Mouse (Mus musculus): ENCODE results near the gene Ttll8.
A peak's percentile ranks its signal among the peaks of the same experiment; 100 is the strongest.

Gene Ttll8

DNA sequence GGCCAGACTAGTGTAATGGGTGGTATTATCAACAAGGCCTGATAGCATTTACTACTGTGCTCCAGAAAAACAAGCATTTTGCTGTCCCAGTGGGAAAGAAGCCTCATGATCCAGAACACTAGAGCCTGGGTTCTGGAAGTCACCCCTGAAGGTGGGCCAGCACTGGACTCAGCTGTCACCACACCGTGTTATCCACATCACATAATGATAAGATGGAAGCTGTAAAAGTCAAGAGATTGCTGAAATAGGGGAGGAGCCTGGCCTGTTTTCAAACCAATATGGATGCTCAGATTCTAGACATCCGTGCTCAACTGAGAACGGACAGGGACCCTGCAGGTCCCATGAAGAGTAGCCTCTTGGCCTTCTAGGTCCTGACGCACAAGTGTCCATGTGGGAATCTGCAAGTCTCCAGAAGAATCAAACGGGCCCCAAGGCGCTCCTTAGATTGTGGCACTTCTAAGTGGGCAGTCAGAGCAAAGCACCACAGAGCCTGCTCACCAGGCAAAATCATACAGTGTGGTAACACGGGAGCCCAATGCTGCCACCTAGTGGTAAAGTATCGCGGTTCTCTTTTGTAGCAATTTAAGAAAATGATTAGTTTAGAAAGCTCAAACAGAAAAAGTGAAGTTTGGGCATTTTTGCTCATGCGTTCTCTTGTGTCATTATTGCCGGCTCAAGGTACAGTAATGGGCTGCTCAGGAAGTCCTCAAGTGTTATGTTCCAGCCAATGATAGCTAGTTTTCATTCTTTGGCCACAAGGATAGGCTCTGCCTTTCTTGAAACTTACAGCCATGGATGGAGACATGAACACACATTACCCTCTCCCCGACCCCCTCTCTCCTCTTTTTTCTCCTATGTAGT lies 32.9 kb downstream of the Ttll8 start:
- DNase-seq (ENCODE audit: low spot score): peak; percentile 86

DNA sequence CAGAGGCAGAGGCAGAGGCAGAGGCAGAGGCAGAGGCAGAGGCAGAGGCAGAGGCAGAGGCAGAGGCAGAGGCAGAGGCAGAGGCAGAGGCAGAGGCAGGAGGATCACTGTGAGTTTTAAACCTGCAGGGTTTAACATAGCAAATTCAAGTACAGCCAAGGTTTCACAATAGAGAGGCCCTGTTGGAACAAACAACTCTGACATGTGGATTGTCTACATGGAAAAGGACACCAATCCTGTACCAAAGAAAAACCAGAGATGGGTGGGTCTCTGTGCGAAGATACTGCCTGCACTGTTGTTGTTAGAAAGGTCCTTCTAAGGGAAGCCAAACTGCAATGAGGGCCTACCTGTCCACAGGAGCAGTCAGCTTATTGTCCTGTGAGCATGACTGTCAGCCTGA lies 34.2 kb downstream of the Ttll8 start:
- DNase-seq (ENCODE audit: low spot score): no peak

DNA sequence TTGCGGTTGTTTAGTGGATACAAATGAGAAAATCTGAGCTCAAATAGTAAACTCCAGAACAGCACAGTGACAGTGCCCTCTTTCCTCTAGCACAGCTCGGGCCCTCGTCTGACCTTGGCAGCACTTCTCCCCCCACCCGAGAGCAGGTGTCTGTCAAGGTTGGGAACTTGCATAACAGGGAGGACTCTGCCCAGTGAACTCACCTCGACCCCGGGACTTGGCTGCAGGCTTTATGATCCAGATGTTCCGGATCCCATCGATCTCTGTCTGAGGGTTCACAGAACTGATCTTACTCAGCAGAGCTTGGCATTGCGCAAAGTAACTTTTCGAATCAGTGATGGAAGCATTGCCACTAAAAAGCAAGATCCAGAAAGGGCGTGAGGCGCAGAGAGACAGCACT lies 34.9 kb downstream of the Ttll8 start:
- DNase-seq (ENCODE audit: low spot score): no peak

DNA sequence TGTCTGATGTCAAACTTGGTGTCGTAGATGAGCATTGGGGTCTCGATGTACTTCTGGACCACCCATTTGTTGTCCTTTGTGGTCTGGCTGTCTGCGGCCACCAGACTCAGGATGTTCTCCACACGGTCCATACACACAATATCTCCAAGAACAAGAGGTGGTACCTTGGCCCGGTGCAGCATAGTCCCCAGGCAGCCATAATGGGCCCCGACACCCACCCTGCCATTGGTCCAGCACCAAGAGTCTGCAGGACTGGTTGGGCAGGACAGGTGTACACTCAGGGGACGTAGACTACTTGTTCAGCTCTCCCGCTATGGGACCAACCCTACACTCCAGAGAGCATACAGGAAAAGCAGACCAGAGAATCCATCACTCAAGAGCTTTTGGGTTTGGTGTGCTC lies 37.1 kb downstream of the Ttll8 start:
- DNase-seq (ENCODE audit: low spot score): no peak

DNA sequence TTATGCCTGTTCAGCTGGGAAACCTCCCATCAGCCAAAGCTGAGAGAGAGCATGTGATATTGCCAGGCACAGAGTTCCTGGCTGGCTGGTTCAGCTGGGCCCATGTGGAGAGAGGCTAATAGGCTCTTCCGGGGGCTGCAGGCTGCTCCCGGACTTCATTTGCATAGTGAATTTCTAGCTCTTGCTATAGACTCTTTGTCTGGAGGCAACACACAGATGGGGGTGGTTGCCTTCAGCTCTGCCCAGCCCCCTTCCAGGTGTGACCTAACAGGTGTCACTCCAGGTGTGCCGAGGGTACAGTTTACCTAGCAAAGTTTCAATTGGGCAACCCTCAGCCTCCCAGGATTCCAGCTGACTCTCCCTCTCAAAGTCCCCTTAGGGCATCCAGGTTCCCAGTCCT lies 37.9 kb downstream of the Ttll8 start:
- DNase-seq (ENCODE audit: low spot score): no peak

DNA sequence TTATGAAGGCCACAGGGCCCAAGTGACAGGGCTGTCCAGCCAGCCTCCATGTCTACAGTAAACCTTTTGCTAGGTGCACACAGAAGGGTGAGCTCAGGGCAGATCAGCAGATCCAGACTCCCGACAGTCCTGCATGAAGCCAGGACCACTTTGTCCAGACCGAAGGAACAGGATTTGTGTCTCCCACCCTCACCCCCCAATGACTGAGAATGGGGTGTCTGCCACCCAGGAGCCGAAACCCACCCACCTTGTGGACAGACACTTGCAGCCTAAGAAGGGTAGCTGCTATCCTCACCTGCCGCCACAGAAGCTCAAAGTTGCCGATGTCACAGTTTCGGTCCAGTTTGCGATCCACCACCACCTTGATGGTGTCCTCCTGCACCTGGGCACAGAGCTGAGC lies 39.2 kb downstream of the Ttll8 start:
- no peak for DNase-seq (ENCODE audit: low spot score)

DNA sequence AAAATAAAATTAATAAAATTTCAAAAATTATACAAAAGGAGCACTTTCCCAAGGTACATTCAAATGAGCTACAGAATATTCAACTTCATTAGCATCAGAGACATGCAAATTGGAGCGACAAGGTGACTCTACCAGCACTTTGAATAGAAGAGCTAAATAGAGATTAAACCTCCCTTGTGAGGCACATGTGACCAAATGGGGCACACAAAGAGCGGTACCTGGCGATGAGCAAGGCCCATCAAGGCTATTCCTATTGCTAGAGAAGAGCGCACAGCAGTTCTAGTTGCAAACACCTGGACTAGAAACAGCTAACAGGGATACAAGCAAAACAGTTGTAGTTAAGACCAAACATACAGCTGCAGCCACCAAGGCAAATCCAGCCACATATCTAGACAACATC lies 47.9 kb downstream of the Ttll8 start:
- no peak for DNase-seq (ENCODE audit: low spot score)

DNA sequence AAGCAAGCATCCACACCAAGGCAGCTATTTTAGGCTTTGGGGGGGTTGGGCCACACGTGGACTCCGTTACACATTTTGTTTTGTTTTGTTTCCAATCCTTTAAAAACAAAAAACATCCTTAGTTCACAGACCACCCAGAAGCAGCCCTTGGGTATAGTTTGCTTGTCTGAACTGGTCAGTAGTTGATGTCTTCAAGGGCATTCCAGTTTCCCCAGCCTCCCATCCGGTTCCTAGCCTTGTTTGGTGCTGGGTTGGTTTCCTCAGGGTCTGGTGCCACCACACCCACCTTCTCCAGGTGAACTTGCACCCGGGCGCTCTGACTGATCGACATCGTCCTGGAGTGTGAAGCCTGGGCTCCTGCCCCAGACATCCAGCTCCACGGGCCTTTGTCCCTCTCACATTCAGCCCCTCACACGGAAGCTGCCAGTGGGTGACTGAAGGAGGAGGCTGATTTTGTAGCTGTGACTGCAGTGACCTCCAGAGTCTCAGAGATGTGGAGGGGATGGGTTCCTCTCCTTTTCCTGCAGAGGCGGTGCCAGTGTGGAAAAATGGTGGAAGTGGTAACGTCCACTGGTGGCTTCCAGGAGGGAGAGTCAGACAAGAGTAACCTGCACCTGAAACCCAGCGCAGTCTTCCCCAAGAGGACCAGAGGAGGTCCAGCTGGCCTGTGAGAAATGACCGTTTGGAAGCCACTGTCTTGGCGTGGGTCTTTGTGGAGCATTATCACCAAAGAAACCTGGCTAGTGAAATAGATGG lies 50.0 kb downstream of the Ttll8 start:
- DNase-seq (ENCODE audit: low spot score): no peak

DNA sequence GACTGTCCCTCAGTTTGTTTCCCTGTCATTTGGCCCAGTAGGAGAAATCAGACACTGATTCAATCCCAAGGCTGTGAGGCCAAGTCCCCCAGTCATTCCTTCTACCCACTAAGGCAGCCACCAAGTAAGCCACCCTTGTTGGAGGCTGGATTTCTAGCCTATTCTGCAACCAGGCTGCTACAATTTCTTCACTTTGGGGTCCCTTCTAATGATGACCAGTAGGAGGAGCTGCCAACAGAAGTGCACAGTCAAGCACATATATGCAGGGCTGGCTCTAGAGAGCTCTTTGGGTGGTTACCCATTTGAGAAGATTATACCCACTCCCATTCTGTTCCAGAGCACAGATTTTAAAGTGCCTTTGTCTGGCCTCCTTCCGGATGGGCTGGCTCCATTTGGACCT lies 51.1 kb downstream of the Ttll8 start:
- DNase-seq (ENCODE audit: low spot score): no peak

DNA sequence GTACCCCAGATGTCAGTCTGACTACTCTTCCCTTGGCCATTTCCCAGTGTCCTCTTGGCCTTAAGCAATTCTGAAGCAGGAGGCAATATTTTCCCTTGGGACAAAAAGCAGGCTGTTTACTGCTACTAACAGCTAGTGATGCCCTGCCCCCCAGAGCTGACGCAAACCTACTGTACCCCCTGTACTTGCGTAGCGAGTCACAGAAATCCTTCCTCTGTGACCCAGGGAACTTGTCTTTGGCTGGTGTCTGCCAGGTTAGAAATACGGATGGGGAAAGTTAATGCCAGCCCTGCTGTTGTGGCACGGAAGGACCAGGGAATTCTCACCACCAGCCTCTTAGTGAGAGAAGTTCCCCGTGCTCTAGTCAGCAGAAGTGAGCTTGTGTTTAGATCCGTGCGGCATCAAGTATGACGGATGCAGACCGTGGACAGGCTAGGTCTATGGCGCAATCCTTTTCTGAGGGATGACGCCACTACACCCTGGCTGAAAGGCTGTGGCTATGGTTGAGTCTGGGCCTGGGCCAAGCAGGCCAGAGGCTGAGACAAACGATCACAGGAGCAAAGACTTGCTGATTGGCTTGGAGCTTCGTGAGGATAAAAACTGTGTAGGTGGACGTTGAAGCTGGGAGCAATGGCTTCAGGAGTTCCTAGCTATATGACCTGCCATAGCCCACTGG lies 51.9 kb downstream of the Ttll8 start:
- no peak for DNase-seq (ENCODE audit: low spot score)

DNA sequence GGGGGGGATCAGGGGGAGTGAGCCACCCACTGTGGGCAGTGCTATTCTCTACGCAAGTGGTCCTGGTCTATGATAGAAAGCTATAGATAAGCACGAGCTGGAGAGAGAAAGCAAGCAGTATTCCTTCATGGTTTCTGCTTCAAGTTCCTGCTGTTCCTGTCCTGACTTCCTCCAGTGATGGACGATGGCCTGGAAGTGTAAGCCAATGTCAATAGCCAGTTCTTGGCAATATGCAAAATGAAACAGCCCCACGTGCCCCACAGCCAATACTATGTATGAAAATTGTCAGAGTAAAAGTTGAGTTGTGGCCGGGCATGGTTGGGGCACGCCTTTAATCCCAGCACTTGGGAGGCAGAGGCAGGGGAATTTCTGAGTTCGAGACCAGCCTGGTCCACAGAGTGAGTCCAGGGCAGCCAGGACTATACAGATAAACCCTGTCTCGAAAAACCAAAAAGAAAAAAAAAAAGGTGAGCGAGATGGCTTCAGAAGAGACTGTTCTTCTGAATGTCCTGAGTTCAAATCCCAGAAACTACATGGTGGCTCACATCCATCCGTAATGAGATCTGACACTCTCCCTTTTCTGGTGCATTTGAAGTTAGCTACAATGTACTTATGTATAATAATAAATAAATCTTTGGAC lies 57.8 kb downstream of the Ttll8 start:
- DNase-seq (ENCODE audit: low spot score): no peak

DNA sequence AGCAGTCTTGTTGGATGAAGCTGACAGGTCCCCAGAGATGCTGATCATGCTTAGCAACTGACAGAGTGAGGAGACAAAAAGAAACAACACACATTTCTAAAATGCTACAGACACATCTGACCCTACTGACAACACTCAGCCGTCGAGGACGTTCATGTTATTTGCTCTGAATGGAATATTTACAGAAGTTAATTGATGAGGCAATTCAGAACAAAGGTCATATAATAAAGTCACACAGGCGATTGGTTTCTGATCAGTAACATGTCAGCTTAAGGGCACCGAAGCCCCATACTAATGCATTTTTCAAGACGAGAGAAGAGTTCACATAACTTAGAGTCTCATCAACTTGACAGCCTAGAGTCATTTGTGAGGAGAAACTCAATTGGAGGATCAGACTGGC lies 58.3 kb downstream of the Ttll8 start:
- no peak for DNase-seq (ENCODE audit: low spot score)

DNA sequence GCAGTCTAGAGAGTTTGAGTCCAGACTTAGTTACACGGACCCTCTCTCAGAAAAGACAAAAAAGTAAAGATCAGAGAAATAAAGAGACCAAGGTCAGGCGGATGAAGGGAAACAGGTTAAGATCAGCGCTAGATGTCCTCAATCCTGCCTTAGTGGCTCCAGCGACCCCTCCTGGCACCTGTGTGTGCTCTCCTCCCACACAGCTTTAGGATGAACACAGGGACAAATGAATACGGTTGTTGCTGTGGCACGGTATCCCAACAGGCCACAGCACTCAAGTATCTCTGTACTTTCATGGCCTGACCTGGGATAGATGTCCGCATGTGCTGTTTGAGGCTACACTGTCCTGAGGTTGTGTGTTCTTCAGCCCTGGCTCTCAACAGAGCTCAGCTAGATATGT lies 59.1 kb downstream of the Ttll8 start:
- DNase-seq (ENCODE audit: low spot score): no peak

DNA sequence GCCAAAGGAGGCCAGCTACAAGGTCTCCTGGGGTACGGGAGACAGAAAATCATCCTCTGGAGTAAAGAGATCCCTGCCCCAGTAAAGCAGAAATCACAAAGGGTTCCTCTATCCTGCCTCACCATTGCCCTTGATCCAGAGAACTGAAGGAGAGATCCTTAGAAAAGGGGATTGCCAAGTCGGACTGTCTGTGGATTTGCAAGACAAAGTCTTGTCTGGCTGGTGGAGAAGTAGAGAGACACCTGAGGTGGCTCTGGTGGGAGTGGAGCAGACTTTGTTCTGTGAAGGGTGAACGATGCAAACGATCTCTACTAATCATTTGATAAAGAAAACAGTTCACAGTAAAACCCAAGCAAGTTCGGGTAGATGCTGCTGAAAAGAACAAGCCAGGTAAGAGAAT lies 61.3 kb downstream of the Ttll8 start:
- no peak for DNase-seq (ENCODE audit: low spot score)

DNA sequence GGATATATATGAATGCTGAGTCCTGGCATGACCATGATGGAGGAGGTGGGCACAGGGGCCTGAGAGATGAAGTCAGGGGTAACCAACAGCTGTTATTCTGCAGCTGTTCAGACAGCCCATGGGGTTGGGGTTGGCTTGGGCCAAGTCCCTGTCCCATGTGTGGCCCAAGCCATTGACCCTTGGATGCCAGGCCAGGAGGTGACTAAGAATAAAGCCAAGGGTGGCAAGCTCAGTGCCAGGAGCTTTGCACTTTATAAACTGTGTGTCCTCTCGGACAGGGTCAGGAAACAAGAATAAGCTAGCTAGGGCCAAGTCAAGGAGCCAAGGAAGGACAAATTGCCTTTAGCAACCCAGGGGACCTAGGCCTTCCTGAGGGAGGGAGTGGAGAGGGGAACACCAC lies 62.0 kb downstream of the Ttll8 start:
- no peak for DNase-seq (ENCODE audit: low spot score)

DNA sequence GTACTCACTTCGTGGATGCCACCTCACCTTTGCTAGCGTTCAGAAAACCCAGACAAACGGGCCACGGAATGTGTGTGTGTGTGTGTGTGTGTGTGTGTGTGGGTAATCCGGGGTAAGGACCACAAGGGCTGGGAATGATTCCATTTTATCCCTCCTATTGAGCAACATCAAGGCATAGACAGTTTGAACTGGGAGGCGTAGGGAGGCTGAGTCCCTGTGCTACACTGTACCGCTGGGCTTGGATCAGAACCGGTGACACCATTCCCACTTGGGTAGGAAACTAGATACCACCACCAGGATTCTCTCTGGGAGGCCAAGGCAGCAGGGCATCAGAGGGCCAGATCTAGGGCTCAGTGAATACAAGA lies 62.6 kb downstream of the Ttll8 start:
- DNase-seq (ENCODE audit: low spot score): no peak

DNA sequence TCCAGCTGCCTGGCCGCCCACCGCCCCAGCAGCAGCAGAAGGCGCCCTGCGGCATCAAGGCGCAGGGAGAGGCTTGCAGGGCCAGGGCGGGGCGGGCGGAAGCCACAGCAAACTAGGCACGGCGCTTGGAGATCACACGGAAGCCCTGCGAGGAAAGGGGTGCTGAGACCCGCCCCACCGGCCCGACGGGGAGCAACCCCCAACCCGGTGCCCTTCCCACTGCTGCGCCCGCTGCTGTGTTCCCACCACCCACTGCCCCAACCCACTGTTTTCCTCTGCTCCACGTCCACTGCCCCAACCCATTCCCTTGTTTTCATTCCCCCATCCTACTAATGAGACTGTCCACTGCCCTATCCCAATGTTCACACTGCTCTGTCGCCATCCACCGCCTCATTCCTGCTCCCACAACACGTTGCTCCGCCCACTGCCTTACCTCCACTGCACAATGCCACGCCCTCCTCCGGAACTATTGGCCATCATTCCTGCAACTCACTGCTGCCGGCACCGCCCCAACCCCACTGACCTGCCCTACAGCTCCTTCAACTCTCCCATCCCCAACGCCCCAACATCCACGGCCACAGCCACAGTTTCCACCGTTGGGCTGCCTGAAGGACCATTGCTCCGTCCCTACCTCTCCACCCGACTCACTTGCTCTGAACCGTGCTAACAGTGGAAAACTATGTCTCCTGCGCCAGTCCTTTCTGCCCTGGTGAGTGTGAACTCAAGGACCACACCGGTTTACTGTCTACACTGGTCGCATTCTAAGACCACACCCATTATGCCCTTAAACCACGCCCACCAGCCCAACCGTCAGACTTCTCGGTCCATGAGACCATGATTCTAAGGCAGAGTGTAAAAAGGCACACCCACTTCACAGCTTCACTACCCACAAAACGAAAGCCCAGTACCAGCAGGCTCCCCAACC lies 63.2 kb downstream of the Ttll8 start:
- peak; percentile 78 for DNase-seq (ENCODE audit: low spot score)

DNA sequence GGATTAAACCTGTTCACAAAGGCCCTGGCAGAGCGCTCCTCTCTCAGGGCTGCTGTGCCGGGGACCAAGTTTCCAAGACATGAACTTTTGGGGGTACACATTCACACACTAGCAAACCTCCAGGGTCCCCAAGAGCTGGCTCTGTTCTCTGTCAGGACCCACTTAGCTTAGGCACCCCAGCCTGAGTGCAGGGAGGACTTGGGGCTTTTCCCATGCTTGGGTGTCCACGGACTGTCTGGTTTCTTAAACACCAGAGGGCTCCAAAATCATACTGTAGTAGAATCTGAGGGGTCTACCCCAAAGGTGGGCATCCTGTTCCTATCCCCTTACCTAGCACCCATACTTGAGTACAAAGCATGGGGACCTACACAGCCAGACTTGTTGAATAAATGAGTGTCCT lies 64.2 kb downstream of the Ttll8 start:
- DNase-seq (ENCODE audit: low spot score): no peak

DNA sequence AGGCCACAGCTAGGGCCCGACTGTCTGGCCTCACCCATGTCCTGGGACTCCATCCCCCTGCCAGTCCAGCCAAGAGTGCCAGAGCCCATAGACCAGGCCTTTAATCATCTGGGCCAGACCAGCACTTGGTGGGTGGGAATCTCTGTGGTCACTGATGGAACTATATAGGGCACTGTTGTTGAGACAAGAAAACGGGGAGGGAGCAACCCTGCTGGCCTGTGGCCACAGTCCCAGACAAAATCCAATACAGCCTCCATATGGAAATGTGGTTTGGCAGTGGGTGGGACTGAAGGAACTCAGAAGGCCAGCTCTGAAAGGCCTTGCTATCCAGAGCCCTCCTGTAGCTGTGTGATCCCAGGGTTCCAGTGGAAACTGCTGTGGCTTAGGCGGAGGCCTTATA lies 65.2 kb downstream of the Ttll8 start:
- DNase-seq (ENCODE audit: low spot score): no peak

DNA sequence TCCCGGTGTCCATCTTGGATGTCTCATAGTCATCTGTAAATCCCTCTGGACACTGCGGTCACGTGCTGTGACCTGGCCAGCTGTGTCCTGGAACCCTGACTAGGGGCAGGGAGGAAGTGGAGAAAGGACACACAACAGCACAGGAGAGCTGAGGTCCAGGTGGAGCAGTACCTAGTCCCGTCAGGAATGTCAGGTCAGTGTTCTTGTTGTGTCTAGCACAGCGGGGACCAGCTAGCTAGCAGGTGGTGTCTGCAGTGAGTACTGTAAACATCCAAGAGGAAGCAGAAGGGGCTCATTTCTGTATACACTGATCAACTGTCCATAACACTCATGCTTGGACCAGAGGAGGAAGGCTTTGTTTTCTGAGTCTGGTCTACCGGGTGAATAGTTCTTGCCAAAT lies 68.8 kb downstream of the Ttll8 start:
- no peak for DNase-seq (ENCODE audit: low spot score)

DNA sequence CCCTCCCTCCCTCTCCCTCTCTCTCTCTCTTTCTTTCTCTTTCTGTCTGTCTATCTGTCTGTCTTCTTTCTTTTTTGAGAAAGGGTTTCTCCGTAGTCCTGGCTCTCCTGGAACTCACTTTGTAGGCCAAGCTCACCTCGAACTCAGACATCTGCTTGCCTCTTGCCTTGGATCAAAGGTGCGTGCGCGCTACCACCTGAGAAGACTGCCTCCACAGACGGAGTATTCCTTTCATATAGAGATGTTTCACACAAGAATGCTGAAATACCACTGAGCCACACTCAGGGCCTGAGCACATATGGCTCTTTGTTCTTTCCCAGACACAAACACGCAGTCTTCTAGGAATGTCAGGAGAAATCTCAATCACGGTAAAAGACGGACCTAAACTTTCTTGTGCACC lies 70.9 kb downstream of the Ttll8 start:
- DNase-seq (ENCODE audit: low spot score): no peak

DNA sequence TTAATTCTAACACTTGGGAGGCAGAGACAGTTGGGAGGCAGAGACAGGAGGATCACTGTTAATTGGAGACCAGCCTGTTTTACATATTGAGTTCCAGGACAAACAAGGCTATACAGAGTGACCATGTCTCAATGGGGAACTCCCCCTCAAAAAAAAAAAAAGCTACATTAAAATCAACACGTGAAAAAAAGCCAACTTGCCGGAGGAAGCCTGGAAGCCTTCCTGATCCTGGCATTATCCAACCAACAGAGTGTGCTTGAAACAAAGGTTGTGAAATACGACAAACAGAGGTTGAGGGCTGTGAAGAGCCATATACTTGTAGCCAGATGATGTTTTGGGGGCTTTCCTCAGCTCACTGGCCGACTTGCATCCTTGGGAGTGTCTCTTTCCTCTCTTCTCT lies 71.4 kb downstream of the Ttll8 start:
- no peak for DNase-seq (ENCODE audit: low spot score)

Data from layer of hippocampus, adult 11-12 months (tissue).